Mouse (Mus musculus) cortical plate, adult 2 months (tissue): Measurements from ENCODE around the gene Eva1b. TPM values are rescaled to one million over a fixed set of nuclear protein-coding genes. Genes with fewer than 3 reads are reported as not detected.

Experiments used
- H3K27ac ChIP-seq: fragments of 200-500 bp; 2 replicates; pipeline ENCODE4 v1.5.1; 2012; ENCODE audit warnings: low read length, control low read depth, inconsistent platforms; ENCODE audit not compliant: insufficient read depth
- H3K4me1 ChIP-seq: fragments of 200-500 bp; 2 replicates; pipeline ENCODE4 v1.6.1; 2011; ENCODE audit warnings: low read length; ENCODE audit not compliant: control insufficient read depth, insufficient read depth
- H3K4me3 ChIP-seq: fragments of 200-500 bp; 2 replicates; pipeline ENCODE4 v1.5.1; 2011; ENCODE audit warnings: mild to moderate bottlenecking, low read length, control low read depth; ENCODE audit not compliant: insufficient read depth
- CTCF ChIP-seq: fragments of 200-500 bp; IDR thresholded peaks from 2 replicates; pipeline ENCODE4 v1.5.1; 2011; ENCODE audit warnings: mild to moderate bottlenecking, control low read depth, low read length; ENCODE audit not compliant: insufficient read depth; ENCODE audit errors: extremely low read depth
- POLR2A ChIP-seq: fragments of 200-500 bp; IDR thresholded peaks from 2 replicates; pipeline ENCODE4 v1.6.1; 2011; ENCODE audit warnings: mild to moderate bottlenecking, low read length, control low read depth; ENCODE audit not compliant: insufficient read depth; ENCODE audit errors: extremely low read depth
- polyA plus RNA-seq: library from polyadenylated mRNA; depleted of rRNA; stranded (reverse); fragments of >200 nt; gene quantifications from 2 replicates; pipeline ENCODE4 v1.2.3, GENCODE M21; 2012

The Eva1b gene
- polyA plus RNA-seq, 1 experiment: 7.9 TPM

DNA sequence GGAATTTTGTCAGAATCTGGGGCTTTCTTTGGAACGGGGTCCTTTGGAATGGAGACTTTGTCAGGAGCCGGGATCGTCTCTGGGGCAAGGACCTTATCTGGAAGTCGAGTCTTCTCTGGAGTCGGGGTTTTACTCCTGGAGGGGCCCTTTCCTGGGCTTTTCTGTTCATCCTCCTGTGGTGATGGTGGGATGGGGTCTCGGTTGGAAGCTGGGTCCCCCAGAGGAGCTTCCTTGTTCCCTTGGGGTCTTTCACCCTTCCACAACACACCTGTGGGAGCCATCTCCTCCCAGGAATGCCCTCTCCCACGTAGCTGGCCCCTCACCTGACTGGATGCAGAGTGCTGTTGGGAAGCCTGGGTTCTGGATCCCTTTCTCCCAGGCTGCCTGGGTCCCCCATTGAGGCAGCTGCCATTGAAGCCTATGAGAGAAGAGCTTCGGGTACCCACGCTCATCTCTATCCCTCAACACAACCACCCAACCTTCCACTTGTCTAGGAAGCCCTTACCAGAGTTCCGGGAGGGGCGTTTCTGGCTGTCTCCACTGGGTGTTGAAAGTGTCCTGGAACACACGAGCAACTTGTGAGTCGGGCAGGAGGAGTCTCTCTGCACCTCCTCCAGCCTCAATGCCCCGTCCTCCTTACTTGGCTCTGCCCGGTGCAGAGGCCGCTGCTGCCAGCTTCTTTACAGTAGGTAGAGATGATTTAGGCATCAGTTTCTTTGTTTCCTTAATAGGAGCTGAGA is 4.3 kb downstream of the Eva1b start:
- H3K4me1 ChIP-seq: peaks cover 2% of the 10 kb centered on the region; the same call in 1 of the 2 replicates
- no peak overlapping the region for H3K4me3 ChIP-seq
- H3K27ac ChIP-seq: no peak overlapping the region
- TF ChIP-seq CTCF: no peak
- TF ChIP-seq POLR2A: no peak

GRCm38 (mm10) chr4:126152864-126153263 is 5.3 kb downstream of the Eva1b start:
- H3K4me1 ChIP-seq: peaks cover 2% of the 10 kb centered on the region; the same call in 1 of the 2 replicates
- no peak overlapping the region for H3K27ac ChIP-seq
- TF ChIP-seq POLR2A: no peak
- TF ChIP-seq CTCF: no peak
- H3K4me3 ChIP-seq: no peak overlapping the region

DNA sequence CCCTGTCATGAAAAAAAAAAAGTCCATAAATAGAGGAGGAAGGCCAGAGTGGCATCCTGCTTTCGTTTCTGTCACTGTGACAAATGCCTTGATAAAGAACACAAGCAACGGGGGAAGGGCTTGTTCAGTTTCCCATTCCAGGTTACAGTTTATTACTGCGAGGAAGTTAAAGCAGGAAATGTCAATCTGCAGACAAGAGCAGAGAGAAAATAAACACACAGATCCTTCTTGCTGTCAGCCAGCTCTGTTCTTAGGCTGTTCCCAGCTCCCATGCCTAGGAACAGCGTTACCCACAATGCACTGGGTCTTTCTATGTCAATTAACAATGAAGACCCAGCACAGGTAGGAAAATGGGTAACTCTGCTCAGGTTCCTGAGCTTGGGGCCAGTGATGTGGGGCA is 7.6 kb downstream of the Eva1b start:
- Histone ChIP-seq H3K27ac (no peak overlapping the region), H3K4me1 (no peaks in the 10 kb centered on the region), H3K4me3 (no peak overlapping the region)
- no peak for TF ChIP-seq POLR2A
- no peak for TF ChIP-seq CTCF

GRCm38 (mm10) chr4:126155869-126156268 is 8.3 kb downstream of the Eva1b start:
- Histone ChIP-seq H3K4me1 (no peaks in the 10 kb centered on the region), H3K4me3 (no peak overlapping the region), H3K27ac (no peak overlapping the region)
- TF ChIP-seq CTCF (no peak), POLR2A (no peak)

DNA sequence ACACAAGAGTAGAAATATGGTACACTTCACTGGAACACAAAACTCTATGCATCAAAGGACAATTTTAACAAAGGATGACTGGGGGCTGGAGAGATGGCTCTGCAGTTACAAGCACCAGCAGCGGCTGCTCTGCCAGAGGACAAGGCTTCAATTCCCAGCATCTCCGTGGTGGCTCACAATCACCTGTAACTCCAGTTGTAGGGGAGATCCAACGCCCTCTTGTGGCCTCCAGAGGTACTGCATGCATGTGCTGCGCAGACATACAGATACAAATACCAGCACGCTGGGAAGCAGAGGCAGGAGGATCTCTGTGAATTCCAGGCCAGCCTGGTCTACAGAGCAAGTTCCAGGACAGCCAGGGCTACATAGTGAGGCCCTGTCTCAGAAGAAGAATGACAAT is 9.1 kb downstream of the Eva1b start:
- TF ChIP-seq POLR2A (no peak), CTCF (peak; percentile 40; the same call in 1 of the 2 replicates)
- H3K4me1 ChIP-seq: no peaks in the 10 kb centered on the region
- H3K27ac ChIP-seq: no peak overlapping the region
- H3K4me3 ChIP-seq: no peak overlapping the region

- Histone ChIP-seq H3K27ac (no peak overlapping the region), H3K4me3 (no peak overlapping the region), H3K4me1 (no peaks in the 10 kb centered on the region)
- TF ChIP-seq CTCF (no peak), POLR2A (no peak)
Observed at GRCm38 (mm10) chr4:126157562-126157961, 10.0 kb downstream of the Eva1b start.

GRCm38 (mm10) chr4:126159455-126159854 is 11.9 kb downstream of the Eva1b start:
- Histone ChIP-seq H3K4me1 (no peaks in the 10 kb centered on the region), H3K27ac (no peak overlapping the region), H3K4me3 (no peak overlapping the region)
- no peak for TF ChIP-seq CTCF
- no peak for TF ChIP-seq POLR2A

DNA sequence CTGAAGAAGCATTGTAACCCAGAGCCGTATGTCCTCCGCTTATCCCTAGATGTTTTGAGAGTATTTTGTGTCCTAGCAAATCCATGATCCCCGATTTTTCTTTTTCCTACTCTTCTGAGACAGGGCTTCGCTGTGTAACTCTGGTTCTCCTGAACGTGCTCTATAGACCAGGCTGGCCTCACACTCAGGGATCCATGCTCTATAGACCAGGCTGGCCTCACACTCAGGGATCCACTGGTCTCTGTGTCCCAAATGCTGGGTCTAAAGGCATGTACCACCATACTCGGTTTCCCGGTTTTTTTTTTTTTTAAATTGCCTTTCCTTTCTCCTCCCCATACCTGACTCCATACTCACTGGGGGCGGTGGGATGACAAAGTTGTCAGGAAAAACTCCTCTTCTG is 13.4 kb downstream of the Eva1b start:
- no peak overlapping the region for H3K27ac ChIP-seq
- no peak overlapping the region for H3K4me3 ChIP-seq
- no peaks in the 10 kb centered on the region for H3K4me1 ChIP-seq
- TF ChIP-seq CTCF (no peak), POLR2A (no peak)

DNA sequence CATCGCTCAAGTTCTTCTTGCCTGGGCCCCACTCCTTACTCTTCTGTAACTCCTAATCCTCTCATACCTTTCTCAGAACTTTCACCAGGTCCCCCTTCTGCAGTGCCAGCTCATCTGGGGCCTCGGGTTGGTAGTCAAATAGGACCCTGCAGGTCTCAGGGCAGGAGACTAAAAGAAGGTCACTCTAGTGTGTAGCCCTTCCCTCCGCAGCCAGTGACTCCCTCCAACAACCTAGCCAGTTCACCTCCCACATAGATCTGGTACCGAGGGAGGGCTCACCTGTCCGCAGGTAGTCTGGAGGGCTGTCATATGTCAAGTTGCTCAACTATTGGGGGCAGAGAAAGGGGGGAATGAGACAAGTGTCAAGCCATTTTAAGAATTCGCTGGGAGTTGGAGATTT is 13.9 kb downstream of the Eva1b start:
- no peak overlapping the region for H3K27ac ChIP-seq

GRCm38 (mm10) chr4:126161986-126162385 is 14.4 kb downstream of the Eva1b start:
- Histone ChIP-seq H3K4me1 (no peaks in the 10 kb centered on the region), H3K27ac (no peak overlapping the region), H3K4me3 (peak overlapping the region; percentile 38; the same call in 1 of the 2 replicates)
- TF ChIP-seq POLR2A: no peak
- no peak for TF ChIP-seq CTCF

More for the DNA sequence above, 13.9 kb downstream of the Eva1b start:
- TF ChIP-seq POLR2A (no peak), CTCF (no peak)
- H3K4me1 ChIP-seq: no peaks in the 10 kb centered on the region
- H3K4me3 ChIP-seq: no peak overlapping the region
